Mouse (Mus musculus) MEL (cell line): ENCODE data around the gene Fryl.

Source experiments
- CHD2 ChIP-seq: IDR thresholded peaks from 2 replicates; pipeline ENCODE4 v1.6.1; 2011; ENCODE audit warnings: low read length, improper control_type of control experiment
- CTCF ChIP-seq, 3 experiments: IDR thresholded peaks in 2 of 3; conservative IDR thresholded peaks in 1 of 3; 2 replicates each; pipeline ENCODE4 v1.5.1; 2011 to 2012; ENCODE audit warnings: low read length in 3 of 3, low read depth in 2 of 3, mild to moderate bottlenecking in 2 of 3, improper control_type of control experiment in 1 of 3, inconsistent platforms in 1 of 3, mixed read lengths in 1 of 3, moderate library complexity in 1 of 3; ENCODE audit not compliant: control insufficient read depth in 1 of 3, insufficient read depth in 1 of 3, poor library complexity in 1 of 3, severe bottlenecking in 1 of 3
- GABPA ChIP-seq: IDR thresholded peaks from 2 replicates; pipeline ENCODE4 v1.6.1; 2012; ENCODE audit warnings: low read depth, mild to moderate bottlenecking, inconsistent platforms, low read length, improper control_type of control experiment, moderate library complexity
- GATA1 ChIP-seq: IDR thresholded peaks from 2 replicates; pipeline ENCODE4 v1.6.1; 2011; ENCODE audit warnings: low read depth, low read length, improper control_type of control experiment
- JUND ChIP-seq: IDR thresholded peaks from 2 replicates; pipeline ENCODE4 v1.6.1; 2011; ENCODE audit warnings: low read depth, mild to moderate bottlenecking, improper control_type of control experiment, low read length
- MYC ChIP-seq: IDR thresholded peaks from 2 replicates; pipeline ENCODE4 v1.6.1; 2011; ENCODE audit warnings: low read depth, mild to moderate bottlenecking, low read length, improper control_type of control experiment, moderate library complexity
- POLR2A ChIP-seq, 2 experiments: IDR thresholded peaks; 2 replicates each; pipeline ENCODE4 v1.6.1; 2011 to 2012; ENCODE audit warnings: low read length in 2 of 2, mild to moderate bottlenecking in 2 of 2, control low read depth in 1 of 2, improper control_type of control experiment in 1 of 2, low read depth in 1 of 2, moderate library complexity in 1 of 2; ENCODE audit not compliant: control insufficient read depth in 1 of 2, insufficient read depth in 1 of 2, poor library complexity in 1 of 2
- USF2 ChIP-seq, 2 experiments: IDR thresholded peaks; 2 replicates each; pipeline ENCODE4 v1.6.1; 2011 to 2012; ENCODE audit warnings: improper control_type of control experiment in 2 of 2, low read length in 2 of 2, borderline replicate concordance in 1 of 2, inconsistent platforms in 1 of 2, low read depth in 1 of 2, mild to moderate bottlenecking in 1 of 2; ENCODE audit not compliant: insufficient read depth in 1 of 2
- ZC3H11A ChIP-seq: IDR thresholded peaks from 2 replicates; pipeline ENCODE4 v1.6.1; 2012; ENCODE audit warnings: low read depth, mild to moderate bottlenecking, inconsistent platforms, low read length, improper control_type of control experiment

- TF ChIP-seq GATA1 (no peak), MYC (no peak), ZC3H11A (no peak), USF2 (IDR thresholded peaks at IDR 0.05; ENCODE audit: borderline replicate concordance in 1 of 2, insufficient read depth in 1 of 2, low read depth in 1 of 2, low read length in 2 of 2) (no peak), JUND (no peak), CHD2 (no peak), POLR2A (IDR thresholded peaks at IDR 0.05; ENCODE audit: control insufficient read depth in 1 of 2, insufficient read depth in 1 of 2, low read depth in 1 of 2, low read length in 2 of 2, poor library complexity in 1 of 2) (no peak), GABPA (no peak), CTCF (IDR thresholded peaks at IDR 0.05 in 2 of 3, conservative IDR thresholded peaks at IDR 0.05 in 1 of 3; ENCODE audit: control insufficient read depth in 1 of 3, insufficient read depth in 1 of 3, low read depth in 2 of 3, low read length in 3 of 3, poor library complexity in 1 of 3, severe bottlenecking in 1 of 3) (no peak)
These were observed 88.2 kb downstream of the Fryl start for GRCm38 (mm10) chr5:73167976-73168768.
